Mouse (Mus musculus): ENCODE data around the gene Fyttd1.

DNA sequence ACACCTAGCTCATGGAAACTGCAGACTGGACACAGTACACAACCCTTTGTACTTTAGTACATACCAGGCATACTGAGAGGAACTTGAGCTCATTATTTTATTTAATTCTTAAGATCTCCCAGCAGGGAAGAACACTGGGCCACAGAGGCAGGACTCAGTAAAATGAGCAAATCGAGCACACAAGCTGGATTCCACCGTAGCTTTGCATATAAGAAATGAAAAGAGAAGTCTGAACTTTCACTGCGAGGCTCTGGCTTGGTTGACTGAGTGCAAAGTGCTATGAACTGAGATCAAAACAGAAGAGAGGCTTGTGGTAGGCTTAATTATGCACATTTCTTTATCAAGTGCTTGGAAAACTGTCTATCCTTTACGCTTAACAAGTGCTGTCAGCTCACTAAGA is 11.9 kb upstream of the Fyttd1 start:
- TF ChIP-seq POLR2A (IDR thresholded peaks at IDR 0.05; ENCODE audit: borderline replicate concordance, insufficient read depth, low read length): no peak
- no peak for TF ChIP-seq CTCF (IDR thresholded peaks at IDR 0.05; ENCODE audit: borderline replicate concordance, insufficient read depth, low read depth, low read length)

Data from cerebellum, adult 2 months (tissue).